Mouse (Mus musculus): ENCODE data around the gene Dmac1.

DNA sequence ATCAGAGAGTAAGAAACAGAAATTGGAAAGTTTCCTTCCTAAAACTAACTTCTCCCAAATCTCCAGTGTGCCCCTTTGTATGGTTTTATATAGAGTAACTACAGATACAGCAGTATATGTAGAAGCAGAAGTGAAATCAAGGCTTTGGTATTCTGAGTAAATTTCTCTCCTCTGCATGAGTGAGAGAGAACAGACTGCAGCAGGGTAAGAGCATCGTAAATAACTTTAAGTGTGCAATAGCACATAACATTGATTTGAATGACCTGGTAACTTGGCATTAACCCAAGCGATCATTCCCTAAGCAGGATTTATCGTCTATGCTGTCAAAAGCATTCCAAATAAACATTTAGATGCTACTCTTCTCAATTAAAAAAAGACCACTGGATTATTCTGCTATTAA, 18.7 kb downstream of the Dmac1 start:
- TF ChIP-seq SMC3 (IDR thresholded peaks at IDR 0.05; ENCODE audit: low read depth, low read length) (no peak), ZMIZ1 (IDR thresholded peaks at IDR 0.05; ENCODE audit: low read depth, low read length) (no peak), CHD1 (IDR thresholded peaks at IDR 0.05; ENCODE audit: low read depth, low read length) (no peak), BHLHE40 (IDR thresholded peaks at IDR 0.05; ENCODE audit: low read depth, low read length) (no peak), EP300 (IDR thresholded peaks at IDR 0.05; ENCODE audit: low read length) (no peak), E2F4 (IDR thresholded peaks at IDR 0.05; ENCODE audit: insufficient replicate concordance, low read depth, low read length) (no peak), POLR2A (IDR thresholded peaks at IDR 0.05; ENCODE audit: low read depth, low read length) (no peak), CTCF (conservative IDR thresholded peaks at IDR 0.05 in 1 of 2, IDR thresholded peaks at IDR 0.05 in 1 of 2; ENCODE audit: low read depth in 2 of 2, low read length in 2 of 2) (no peak), USF1 (IDR thresholded peaks at IDR 0.05; ENCODE audit: low read depth, low read length) (no peak), POLR2AphosphoS2 (IDR thresholded peaks at IDR 0.05; ENCODE audit: low read depth, low read length) (no peak), MAX (IDR thresholded peaks at IDR 0.05; ENCODE audit: low read length) (no peak)
